Mouse (Mus musculus) gastrocnemius, adult 2 months (tissue): Measurements from ENCODE around the gene Rdh8. TPM values are rescaled to one million over a fixed set of nuclear protein-coding genes. Genes with fewer than 3 reads are reported as not detected.

Source experiments
- DNase-seq: peaks from one replicate; pipeline ENCODE4 v3.0.0; 2022
- H3K27ac ChIP-seq: fragments of 200-600 bp; 2 replicates; pipeline ENCODE4 v1.8.1; 2022; ENCODE audit warnings: mild to moderate bottlenecking
- H3K4me3 ChIP-seq: fragments of 200-600 bp; 2 replicates; pipeline ENCODE4 v1.8.1; 2022; ENCODE audit warnings: mild to moderate bottlenecking, moderate library complexity
- CTCF ChIP-seq: fragments of 200-600 bp; IDR thresholded peaks from 2 replicates; pipeline ENCODE4 v1.8.1; 2022; ENCODE audit warnings: antibody characterized with exemption, mild to moderate bottlenecking, moderate library complexity
- intact Hi-C: fragments of 180-260 bp; cut with DNase I; formaldehyde crosslinking; loops from one replicate; pipeline ENCODE4 v1.15.1; 2025
- total RNA-seq, 2 experiments: library from RNA; stranded (reverse); gene quantifications; 2 replicates each; pipeline ENCODE4 v1.2.3; 2021

Gene Rdh8
- total RNA-seq, 2 experiments from 2014 or later, result 0.56 TPM; not detected in 1

DNA sequence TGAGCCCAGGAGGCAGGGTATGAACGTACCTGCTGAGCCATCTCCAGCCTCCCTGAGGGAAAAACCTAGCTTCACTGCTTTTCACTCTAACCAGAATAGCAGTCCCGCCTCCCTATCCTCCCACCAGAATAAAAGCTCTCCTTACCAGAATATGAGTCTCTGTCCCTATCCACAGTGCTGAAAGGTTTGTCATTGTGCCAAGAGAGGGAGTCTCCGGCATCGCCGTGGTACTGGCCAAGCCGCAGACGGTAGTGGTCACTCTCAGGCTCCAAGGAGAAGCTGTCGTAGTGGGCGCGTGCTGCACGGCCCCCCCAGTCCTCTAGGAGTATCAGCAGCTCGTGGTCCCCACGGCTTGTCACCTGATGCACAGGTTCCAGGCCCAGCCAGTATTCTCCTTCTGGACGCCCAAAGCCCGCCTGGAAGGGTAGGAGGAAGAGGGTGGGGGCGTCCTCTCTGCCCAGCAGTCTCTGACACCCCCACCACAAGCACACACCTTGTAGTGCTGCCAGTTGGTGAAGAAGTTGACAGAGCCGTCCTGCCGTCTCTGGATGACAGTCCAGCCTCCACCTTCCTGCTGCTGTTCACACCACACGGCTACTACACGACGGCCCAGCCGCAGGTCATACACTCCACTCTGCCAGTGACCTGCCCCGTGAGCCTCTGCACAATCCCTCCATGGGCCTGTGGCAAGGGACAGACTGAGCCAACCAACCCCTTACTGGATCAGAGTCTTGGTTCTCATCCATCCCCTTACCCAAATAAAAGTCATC lies 56.9 kb downstream of the Rdh8 start:
- no peak overlapping the region for H3K4me3 ChIP-seq
- no peak overlapping the region for H3K27ac ChIP-seq
- no peak for TF ChIP-seq CTCF
- no peak for DNase-seq
- intact Hi-C loops, result no loop called here

Other genes with a start within 250 kb of the Rdh8 start
- 1 to 10 TPM; 2.6 to 3.8 TPM for gene Zfp846, start 237.2 kb upstream of the Rdh8 start, total RNA-seq
- 100 to 1,000 TPM; 188 to 210 TPM for gene Ubl5, start 175.6 kb upstream of the Rdh8 start, total RNA-seq
- 1 to 10 TPM; 4.7 to 5.3 TPM for gene Fbxl12, start 173.7 kb upstream of the Rdh8 start, total RNA-seq
- gene Pin1, start 166.4 kb upstream of the Rdh8 start, total RNA-seq, result 10 to 100 TPM; 13.0 to 15.0 TPM
- under 1 TPM; 0.20 TPM for gene Olfm2, start 72.2 kb upstream of the Rdh8 start, total RNA-seq
- 10 to 100 TPM; 12.8 to 22.5 TPM for gene Col5a3, start 3.4 kb upstream of the Rdh8 start, total RNA-seq
- gene A230050P20Rik, start 50.1 kb downstream of the Rdh8 start, total RNA-seq, result 1 to 10 TPM; 2.1 to 2.3 TPM
- 1 to 10 TPM; 5.1 to 7.0 TPM for gene Angptl6, start 61.2 kb downstream of the Rdh8 start, total RNA-seq
- gene Ppan, start 69.7 kb downstream of the Rdh8 start, total RNA-seq, result 1 to 10 TPM; 7.9 to 8.6 TPM
- 100 to 1,000 TPM in 1 of 2 experiments, 10 to 100 TPM in 1; 97.0 to 102 TPM for gene Eif3g, start 80.1 kb downstream of the Rdh8 start, total RNA-seq
- gene Dnmt1, start 141.4 kb downstream of the Rdh8 start, total RNA-seq, result 1 to 10 TPM; 5.2 to 7.9 TPM
- gene S1pr2, start 158.3 kb downstream of the Rdh8 start, total RNA-seq, result 1 to 10 TPM; 2.0 to 2.3 TPM
- gene Mrpl4, start 184.2 kb downstream of the Rdh8 start, total RNA-seq, result 10 to 100 TPM; 51.8 to 70.0 TPM
- gene Icam1, start 197.5 kb downstream of the Rdh8 start, total RNA-seq, result 1 to 10 TPM; 1.7 to 1.9 TPM
- 1 to 10 TPM; 1.2 to 2.2 TPM for gene Icam4, start 210.9 kb downstream of the Rdh8 start, total RNA-seq
- not detected for gene Icam5, start 213.6 kb downstream of the Rdh8 start, total RNA-seq
- not detected for gene Zglp1, start 248.6 kb downstream of the Rdh8 start, total RNA-seq